Mouse (Mus musculus): ENCODE measurements at regions not wholly inside any gene's neighbourhood (a gene's known extent, or its start where the extent isn't known, plus 50 kb on each side); places are given as distances from the start of the nearest gene placed in this dataset.

DNA sequence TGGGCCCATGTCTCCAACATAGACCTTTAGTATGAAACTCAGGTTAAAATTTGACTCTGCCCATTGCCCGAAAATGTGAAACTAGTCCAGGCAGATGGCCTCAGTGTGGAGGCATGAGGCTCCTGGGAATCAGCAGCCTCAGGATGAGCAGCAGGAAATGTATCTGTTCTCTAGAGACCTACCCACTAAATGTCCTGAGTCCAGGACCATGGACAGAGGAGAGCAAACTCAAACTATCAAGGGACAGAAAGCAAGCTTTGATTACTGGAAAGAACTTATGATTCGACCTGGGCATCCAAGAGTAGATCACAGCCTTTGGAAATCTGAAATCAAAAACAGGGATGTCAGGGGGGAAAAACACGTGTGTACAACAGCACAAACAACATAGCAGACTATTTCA lies 230.3 kb upstream of the Ncam1 start:
- H3K36me3 ChIP-seq (ENCODE audit: control insufficient read depth, insufficient read depth, low read length, poor library complexity, severe bottlenecking) = no peaks in the 10 kb centered on the region
- H3K9me3 ChIP-seq (ENCODE audit: control insufficient read depth, insufficient read depth, low read depth, low read length) = no peaks in the 10 kb centered on the region
- H3K9ac ChIP-seq (ENCODE audit: insufficient read depth, low read depth, low read length, poor library complexity, severe bottlenecking) = no peak overlapping the region
- no peaks in the 10 kb centered on the region for H3K4me1 ChIP-seq (ENCODE audit: control insufficient read depth in 2 of 2, insufficient read depth in 2 of 2, low read length in 2 of 2, poor library complexity in 1 of 2)
- no peak overlapping the region for H3K27ac ChIP-seq (ENCODE audit: insufficient read depth, low read depth, low read length, poor library complexity, severe bottlenecking)
- DNase-seq (ENCODE audit: low read depth, low spot score) = peak; percentile 42
- in situ Hi-C loops (cut with MboI; ENCODE audit: low sequenced_read_pairs in 2 of 2, unreplicated experiment in 2 of 2) = no loop called here
- H3K4me3 ChIP-seq (ENCODE audit: insufficient read depth in 1 of 2, low read depth in 1 of 2, low read length in 2 of 2, poor library complexity in 1 of 2, severe bottlenecking in 1 of 2) = no peak overlapping the region
- TF ChIP-seq MAFK (IDR thresholded peaks at IDR 0.05; ENCODE audit: insufficient read depth, low read depth, low read length) = no peak
- no peak for TF ChIP-seq CHD2 (IDR thresholded peaks at IDR 0.05; ENCODE audit: low read depth, low read length)
- no peak for TF ChIP-seq ZNF384 (IDR thresholded peaks at IDR 0.05; ENCODE audit: low read depth, low read length)
- no peak for TF ChIP-seq HCFC1 (IDR thresholded peaks at IDR 0.05; ENCODE audit: borderline replicate concordance, insufficient read depth, low read length)
- TF ChIP-seq ZC3H11A (IDR thresholded peaks at IDR 0.05; ENCODE audit: borderline replicate concordance, low read depth, low read length) = no peak

DNA sequence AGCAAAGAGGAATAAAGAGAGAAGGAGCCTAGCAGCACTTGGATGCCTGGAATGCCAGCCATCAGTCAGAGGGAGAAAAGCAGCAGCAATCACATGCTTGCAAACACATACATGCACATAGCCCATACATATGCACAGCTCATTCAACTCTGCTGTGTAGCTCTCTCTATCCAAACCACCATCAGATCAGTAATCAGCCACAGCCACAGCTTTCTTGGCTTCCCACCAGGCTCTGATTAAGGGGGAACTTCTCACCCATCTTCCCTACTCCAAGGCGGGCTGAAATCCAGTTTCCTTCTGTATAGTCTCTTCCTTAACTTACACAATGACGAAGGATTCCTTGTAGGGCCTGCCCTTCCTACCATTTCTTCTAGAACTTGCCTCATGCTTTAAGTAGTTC lies 229.8 kb upstream of the Ncam1 start:
- DNase-seq (ENCODE audit: low read depth, low spot score) = no peak
- no peak for TF ChIP-seq CHD2 (IDR thresholded peaks at IDR 0.05; ENCODE audit: low read depth, low read length)
- TF ChIP-seq ZNF384 (IDR thresholded peaks at IDR 0.05; ENCODE audit: low read depth, low read length) = no peak
- no peak for TF ChIP-seq MAFK (IDR thresholded peaks at IDR 0.05; ENCODE audit: insufficient read depth, low read depth, low read length)
- no peak for TF ChIP-seq HCFC1 (IDR thresholded peaks at IDR 0.05; ENCODE audit: borderline replicate concordance, insufficient read depth, low read length)
- no peak for TF ChIP-seq ZC3H11A (IDR thresholded peaks at IDR 0.05; ENCODE audit: borderline replicate concordance, low read depth, low read length)
- Histone ChIP-seq H3K9ac (ENCODE audit: insufficient read depth, low read depth, low read length, poor library complexity, severe bottlenecking) (no peak overlapping the region), H3K4me1 (ENCODE audit: control insufficient read depth in 2 of 2, insufficient read depth in 2 of 2, low read length in 2 of 2, poor library complexity in 1 of 2) (no peaks in the 10 kb centered on the region), H3K9me3 (ENCODE audit: control insufficient read depth, insufficient read depth, low read depth, low read length) (no peaks in the 10 kb centered on the region), H3K27ac (ENCODE audit: insufficient read depth, low read depth, low read length, poor library complexity, severe bottlenecking) (no peak overlapping the region), H3K36me3 (ENCODE audit: control insufficient read depth, insufficient read depth, low read length, poor library complexity, severe bottlenecking) (no peaks in the 10 kb centered on the region), H3K4me3 (ENCODE audit: insufficient read depth in 1 of 2, low read depth in 1 of 2, low read length in 2 of 2, poor library complexity in 1 of 2, severe bottlenecking in 1 of 2) (no peak overlapping the region)
- in situ Hi-C loops (cut with MboI; ENCODE audit: low sequenced_read_pairs in 2 of 2, unreplicated experiment in 2 of 2) = no loop called here

GRCm38 (mm10) chr9:50024820-50025219 lies 226.1 kb upstream of the Ncam1 start:
- no peaks in the 10 kb centered on the region for H3K9me3 ChIP-seq (ENCODE audit: control insufficient read depth, insufficient read depth, low read depth, low read length)
- no peak for DNase-seq (ENCODE audit: low read depth, low spot score)

DNA sequence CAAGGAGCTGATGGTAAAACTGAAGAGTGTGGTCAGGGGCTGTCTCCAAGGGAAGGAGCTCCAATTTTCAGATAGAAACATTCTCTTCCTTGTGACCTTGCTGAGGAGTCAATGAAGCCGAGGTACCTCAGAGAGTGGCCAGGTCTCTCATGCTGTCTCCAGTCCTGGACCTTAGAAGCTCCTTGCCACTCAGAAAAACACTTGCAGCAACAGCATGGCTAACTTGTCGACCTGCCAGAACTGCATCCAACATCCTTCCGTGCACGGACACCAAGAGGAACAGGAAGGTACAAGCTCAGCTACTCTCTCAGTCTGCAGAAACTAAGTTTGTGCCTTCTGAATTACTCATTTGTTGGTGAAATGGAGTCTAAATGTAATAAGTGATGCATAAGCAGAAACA lies 214.9 kb upstream of the Ncam1 start:
- H3K9me3 ChIP-seq (ENCODE audit: control insufficient read depth, insufficient read depth, low read depth, low read length) = no peaks in the 10 kb centered on the region
- H3K4me3 ChIP-seq (ENCODE audit: insufficient read depth in 1 of 2, low read depth in 1 of 2, low read length in 2 of 2, poor library complexity in 1 of 2, severe bottlenecking in 1 of 2) = no peak overlapping the region
- no peak for DNase-seq (ENCODE audit: low read depth, low spot score)
- in situ Hi-C loops (cut with MboI; ENCODE audit: low sequenced_read_pairs in 2 of 2, unreplicated experiment in 2 of 2) = no loop called here
- no peaks in the 10 kb centered on the region for H3K4me1 ChIP-seq (ENCODE audit: control insufficient read depth in 2 of 2, insufficient read depth in 2 of 2, low read length in 2 of 2, poor library complexity in 1 of 2)
- TF ChIP-seq CHD2 (IDR thresholded peaks at IDR 0.05; ENCODE audit: low read depth, low read length) (no peak), ZC3H11A (IDR thresholded peaks at IDR 0.05; ENCODE audit: borderline replicate concordance, low read depth, low read length) (no peak), ZNF384 (IDR thresholded peaks at IDR 0.05; ENCODE audit: low read depth, low read length) (no peak), MAFK (IDR thresholded peaks at IDR 0.05; ENCODE audit: insufficient read depth, low read depth, low read length) (no peak), HCFC1 (IDR thresholded peaks at IDR 0.05; ENCODE audit: borderline replicate concordance, insufficient read depth, low read length) (no peak)
- no peaks in the 10 kb centered on the region for H3K36me3 ChIP-seq (ENCODE audit: control insufficient read depth, insufficient read depth, low read length, poor library complexity, severe bottlenecking)
- no peak overlapping the region for H3K9ac ChIP-seq (ENCODE audit: insufficient read depth, low read depth, low read length, poor library complexity, severe bottlenecking)
- no peak overlapping the region for H3K27ac ChIP-seq (ENCODE audit: insufficient read depth, low read depth, low read length, poor library complexity, severe bottlenecking)

More at GRCm38 (mm10) chr9:50024820-50025219, 226.1 kb upstream of the Ncam1 start:
- Histone ChIP-seq H3K9ac (ENCODE audit: insufficient read depth, low read depth, low read length, poor library complexity, severe bottlenecking) (no peak overlapping the region), H3K27ac (ENCODE audit: insufficient read depth, low read depth, low read length, poor library complexity, severe bottlenecking) (no peak overlapping the region), H3K4me1 (ENCODE audit: control insufficient read depth in 2 of 2, insufficient read depth in 2 of 2, low read length in 2 of 2, poor library complexity in 1 of 2) (no peaks in the 10 kb centered on the region), H3K4me3 (ENCODE audit: insufficient read depth in 1 of 2, low read depth in 1 of 2, low read length in 2 of 2, poor library complexity in 1 of 2, severe bottlenecking in 1 of 2) (no peak overlapping the region), H3K36me3 (ENCODE audit: control insufficient read depth, insufficient read depth, low read length, poor library complexity, severe bottlenecking) (no peaks in the 10 kb centered on the region)
- TF ChIP-seq ZC3H11A (IDR thresholded peaks at IDR 0.05; ENCODE audit: borderline replicate concordance, low read depth, low read length) = no peak
- TF ChIP-seq MAFK (IDR thresholded peaks at IDR 0.05; ENCODE audit: insufficient read depth, low read depth, low read length) = no peak
- TF ChIP-seq ZNF384 (IDR thresholded peaks at IDR 0.05; ENCODE audit: low read depth, low read length) = no peak
- no peak for TF ChIP-seq CHD2 (IDR thresholded peaks at IDR 0.05; ENCODE audit: low read depth, low read length)
- in situ Hi-C loops (cut with MboI; ENCODE audit: low sequenced_read_pairs in 2 of 2, unreplicated experiment in 2 of 2) = no loop called here
